Mouse (Mus musculus): ENCODE results near the gene Leng8.

The Leng8 gene

GRCm38 (mm10) chr7:4127894-4128293 is 8.9 kb upstream of the Leng8 start:
- DNase-seq = no peak

- DNase-seq = no peak
Measured at GRCm38 (mm10) chr7:4128860-4129259, 8.0 kb upstream of the Leng8 start.

- DNase-seq = peak; percentile 83
Measured at GRCm38 (mm10) chr7:4130686-4131452, 6.0 kb upstream of the Leng8 start.

DNA sequence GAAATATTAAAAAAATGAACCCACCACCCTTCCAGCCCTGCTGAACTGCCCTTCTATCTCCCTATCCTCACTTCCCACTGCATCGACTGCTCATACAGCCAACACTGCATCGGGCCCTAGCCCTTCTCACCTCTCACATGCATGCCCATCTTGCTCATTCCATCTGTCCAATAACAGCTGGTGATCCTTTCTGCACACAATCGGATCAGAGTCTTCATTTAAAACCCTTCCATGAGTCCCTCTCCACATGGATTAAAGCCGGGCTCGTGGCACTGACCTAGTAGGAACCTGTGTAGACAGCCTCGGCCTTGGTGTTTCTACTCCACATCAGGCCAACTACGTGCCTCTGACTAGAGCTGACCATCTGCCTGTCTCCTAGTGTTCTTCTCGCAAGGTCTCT is 4.9 kb upstream of the Leng8 start:
- DNase-seq = no peak

GRCm38 (mm10) chr7:4132581-4132980 is 4.3 kb upstream of the Leng8 start:
- DNase-seq = no peak

DNA sequence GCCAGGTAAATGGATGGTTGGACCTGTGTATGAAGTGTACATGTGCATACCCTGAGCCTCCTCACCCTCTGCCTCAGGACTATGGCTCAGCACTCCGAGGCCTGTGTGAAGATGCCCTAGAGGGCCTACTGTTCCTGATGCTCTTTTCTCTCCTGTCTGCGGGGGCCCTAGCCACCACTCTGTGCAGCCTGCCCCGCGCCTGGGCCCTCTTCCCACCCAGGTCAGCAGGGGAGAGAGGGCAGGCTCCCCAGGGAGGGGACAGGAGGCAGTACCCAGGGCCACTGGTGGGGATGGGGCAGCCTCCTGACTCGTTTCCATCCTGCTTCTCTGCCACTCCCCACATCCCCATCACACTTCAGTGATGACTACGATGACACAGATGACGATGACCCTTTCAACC is 3.8 kb upstream of the Leng8 start:
- no peak for DNase-seq

DNA sequence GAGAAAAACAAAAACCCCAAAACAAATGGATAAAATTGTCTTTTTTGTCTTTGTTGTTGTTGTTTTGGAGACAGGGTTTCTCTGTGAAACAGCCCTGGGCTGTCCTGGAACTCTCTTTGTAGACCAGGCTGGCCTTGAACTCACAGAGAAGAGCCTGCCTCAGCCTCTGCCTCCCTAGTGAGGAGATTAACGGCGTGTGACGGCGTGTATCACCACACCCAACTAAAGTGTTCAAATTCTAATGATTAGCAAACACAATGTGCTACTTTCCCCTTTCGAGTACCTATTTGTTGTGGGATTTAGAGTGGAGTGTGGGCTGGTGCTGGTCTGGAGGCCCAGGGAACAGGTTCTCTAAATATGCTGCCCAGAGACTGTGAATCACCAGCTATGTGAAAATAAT is 1.9 kb upstream of the Leng8 start:
- DNase-seq = no peak

DNA sequence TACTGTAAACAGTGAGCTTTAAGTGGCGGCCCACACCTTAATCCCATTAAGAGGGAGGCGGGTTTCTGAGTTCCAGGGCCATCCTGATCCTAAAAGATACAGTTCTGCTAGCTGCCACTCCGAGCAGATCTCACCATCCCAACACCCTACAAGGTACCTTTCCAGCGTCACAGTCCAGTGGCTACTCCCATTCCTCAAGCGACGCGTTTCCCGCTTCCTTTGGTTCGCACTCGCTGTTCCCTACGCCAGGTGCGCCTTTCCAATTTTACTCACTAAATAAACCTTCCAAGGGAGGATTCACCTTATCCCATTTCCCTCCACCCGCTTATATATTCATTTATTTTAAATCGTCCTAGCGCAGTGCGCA is 452 bp upstream of the Leng8 start:
- no peak for DNase-seq

- DNase-seq = no peak
Measured at GRCm38 (mm10) chr7:4137746-4138145, 907 bp downstream of the Leng8 start.

- DNase-seq = no peak
Measured at GRCm38 (mm10) chr7:4138181-4138580, 1.3 kb downstream of the Leng8 start.

- DNase-seq = no peak
Measured at GRCm38 (mm10) chr7:4138671-4139070, 1.8 kb downstream of the Leng8 start.

DNA sequence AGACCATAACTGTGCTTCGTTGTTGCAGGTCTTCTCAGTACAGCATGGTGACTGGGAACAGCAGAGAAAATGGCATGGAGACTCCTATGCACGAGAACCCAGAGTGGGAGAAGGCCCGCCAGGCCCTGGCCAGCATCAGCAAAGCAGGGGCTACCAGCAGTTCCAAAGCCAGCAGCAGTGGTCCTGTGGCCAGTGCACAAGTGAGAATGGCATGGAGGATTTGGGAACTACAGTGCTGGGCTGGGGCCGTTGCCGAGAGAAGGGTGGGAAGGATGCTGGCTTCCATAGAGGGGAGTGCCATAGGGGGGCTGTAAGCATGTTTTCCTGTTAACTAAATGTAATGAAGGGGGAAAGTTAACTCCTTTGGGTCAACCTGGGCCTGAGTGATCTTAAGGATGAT is 2.6 kb downstream of the Leng8 start:
- DNase-seq = no peak

DNA sequence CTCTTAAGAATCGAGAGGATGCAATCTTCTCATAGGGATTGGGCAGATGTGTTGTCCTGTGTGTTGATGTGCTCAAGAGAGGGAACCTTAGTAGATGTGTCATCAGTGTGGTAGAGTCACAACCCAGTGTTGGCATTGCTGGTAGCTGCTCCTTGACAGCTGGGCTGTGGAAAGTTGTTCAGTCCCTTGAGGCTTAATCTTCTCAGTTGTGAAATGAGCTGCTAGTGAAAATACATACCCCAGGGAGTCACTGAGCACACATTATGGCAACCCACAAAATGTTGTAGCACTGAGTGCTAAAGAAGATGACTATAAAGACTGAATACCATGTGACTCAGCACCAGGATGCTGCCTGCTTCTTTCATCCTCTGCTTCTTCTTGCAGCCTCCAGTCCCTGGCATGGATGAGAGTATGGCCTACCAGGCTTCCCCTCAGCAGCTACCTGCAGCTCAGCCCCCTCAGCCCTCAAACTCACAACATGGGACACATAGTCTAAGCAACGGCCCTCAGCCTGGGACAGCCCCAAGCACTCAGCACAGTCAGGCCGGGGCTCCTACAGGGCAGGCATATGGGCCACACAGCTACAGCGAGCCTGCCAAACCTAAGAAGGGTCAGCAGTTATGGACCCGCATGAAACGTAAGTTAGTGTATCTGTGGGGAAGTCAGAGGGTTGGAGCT is 4.9 kb downstream of the Leng8 start:
- no peak for DNase-seq

DNA sequence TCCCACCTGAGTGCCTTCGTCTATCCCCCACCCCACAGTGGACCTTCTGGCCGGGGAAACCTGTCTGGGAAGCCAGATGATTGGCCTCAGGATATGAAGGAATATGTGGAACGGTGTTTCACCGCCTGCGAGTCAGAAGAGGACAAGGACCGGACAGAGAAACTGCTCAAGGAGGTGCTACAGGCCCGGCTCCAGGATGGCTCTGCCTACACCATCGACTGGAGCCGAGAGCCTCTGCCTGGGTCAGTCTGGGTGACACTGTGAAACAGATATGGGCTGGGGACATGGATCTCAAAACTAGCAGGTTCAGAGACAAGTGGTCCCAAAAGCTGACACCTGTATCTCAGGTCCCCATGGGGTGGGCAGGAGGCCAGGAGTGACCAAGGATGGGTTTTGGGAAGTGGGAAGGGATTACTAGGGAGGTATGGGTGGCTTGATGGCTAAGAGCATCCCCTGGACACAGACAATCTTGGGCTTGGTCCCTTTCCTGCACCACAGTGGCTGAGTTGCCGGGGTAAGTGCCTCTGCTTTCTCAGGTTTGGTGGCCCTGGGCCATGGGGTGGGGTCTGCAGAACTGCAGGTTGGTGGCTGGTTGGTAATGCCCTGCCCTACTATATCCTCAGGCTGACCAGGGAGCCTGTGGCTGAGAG is 6.1 kb downstream of the Leng8 start:
- no peak for DNase-seq

GRCm38 (mm10) chr7:4143506-4143905 is 6.7 kb downstream of the Leng8 start:
- no peak for DNase-seq

DNA sequence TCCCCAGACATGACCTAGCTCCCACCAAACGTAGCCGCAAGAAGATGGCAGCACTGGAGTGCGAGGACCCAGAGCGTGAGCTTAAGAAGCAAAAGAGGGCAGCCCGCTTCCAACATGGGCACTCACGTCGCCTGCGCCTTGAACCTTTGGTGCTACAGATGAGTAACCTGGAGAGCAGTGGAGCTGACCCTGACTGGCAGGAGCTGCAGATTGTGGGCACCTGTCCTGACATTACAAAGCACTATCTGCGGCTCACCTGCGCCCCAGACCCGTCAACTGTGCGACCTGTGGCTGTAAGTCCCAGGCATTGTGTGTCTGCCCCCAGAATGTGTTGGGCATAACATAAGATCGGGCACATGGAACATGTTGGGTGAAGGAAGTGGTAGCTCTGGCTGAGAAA is 7.2 kb downstream of the Leng8 start:
- DNase-seq = no peak

DNA sequence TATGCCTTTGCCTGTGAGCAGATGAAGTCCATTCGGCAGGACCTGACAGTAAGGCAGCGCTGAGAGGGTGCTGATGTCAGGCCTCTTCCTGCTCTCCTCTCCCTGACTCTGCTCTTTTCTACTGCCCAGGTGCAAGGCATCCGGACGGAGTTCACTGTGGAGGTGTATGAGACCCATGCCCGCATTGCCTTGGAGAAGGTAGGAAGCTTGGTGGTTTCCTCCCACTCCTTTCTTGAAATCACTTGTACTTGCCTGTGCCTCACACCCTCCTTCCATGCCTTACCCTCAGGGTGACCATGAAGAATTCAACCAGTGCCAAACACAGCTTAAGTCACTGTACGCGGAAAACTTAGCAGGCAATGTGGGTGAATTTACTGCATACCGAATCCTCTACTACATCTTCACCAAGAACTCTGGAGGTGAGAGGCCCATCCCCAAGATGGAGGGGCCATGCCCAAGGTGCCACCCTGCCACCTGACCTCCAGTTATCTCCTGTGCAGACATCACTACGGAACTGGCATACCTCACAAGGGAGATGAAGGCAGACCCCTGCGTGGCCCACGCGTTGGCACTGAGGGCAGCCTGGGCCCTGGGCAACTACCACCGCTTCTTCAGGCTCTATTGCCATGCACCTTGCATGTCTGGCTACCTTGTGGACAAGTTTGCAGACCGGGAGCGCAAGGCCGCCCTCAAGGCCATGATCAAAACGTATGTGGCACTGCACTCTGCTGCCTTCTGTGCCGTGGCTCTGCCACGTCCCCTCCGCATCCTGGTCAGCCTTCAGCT is 8.1 kb downstream of the Leng8 start:
- no peak for DNase-seq

DNA sequence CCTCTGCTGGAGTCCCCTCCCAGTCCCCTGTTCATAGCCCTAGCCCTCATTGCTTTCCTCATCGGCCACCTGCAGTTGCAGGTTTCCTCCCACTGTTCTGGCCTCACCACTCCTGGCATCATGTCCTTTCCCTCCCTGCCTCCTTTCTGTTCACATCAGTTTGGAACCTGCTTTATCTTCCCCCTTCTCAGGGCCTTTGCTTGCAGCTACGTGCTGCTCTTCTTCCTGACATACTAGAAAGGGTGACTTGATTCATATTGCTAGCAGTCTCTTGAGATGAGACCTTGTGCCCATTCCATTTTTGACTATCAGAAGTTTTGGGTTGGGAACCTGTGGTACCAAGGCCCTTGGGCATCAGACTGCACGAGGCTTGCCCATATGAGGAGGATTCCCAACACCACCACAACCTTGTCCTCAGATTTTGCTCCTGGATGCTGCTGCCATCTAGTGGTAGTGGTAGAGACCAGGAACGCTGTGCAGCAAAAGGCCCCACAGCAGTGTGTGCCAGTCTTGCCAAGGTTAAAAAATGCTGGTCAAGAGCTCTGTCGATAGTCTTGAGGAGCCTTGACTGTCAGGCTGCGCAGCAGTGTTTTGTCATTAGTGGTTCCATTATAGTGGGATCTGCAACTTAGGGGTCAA is 8.8 kb downstream of the Leng8 start:
- DNase-seq = peak; percentile 75

DNA sequence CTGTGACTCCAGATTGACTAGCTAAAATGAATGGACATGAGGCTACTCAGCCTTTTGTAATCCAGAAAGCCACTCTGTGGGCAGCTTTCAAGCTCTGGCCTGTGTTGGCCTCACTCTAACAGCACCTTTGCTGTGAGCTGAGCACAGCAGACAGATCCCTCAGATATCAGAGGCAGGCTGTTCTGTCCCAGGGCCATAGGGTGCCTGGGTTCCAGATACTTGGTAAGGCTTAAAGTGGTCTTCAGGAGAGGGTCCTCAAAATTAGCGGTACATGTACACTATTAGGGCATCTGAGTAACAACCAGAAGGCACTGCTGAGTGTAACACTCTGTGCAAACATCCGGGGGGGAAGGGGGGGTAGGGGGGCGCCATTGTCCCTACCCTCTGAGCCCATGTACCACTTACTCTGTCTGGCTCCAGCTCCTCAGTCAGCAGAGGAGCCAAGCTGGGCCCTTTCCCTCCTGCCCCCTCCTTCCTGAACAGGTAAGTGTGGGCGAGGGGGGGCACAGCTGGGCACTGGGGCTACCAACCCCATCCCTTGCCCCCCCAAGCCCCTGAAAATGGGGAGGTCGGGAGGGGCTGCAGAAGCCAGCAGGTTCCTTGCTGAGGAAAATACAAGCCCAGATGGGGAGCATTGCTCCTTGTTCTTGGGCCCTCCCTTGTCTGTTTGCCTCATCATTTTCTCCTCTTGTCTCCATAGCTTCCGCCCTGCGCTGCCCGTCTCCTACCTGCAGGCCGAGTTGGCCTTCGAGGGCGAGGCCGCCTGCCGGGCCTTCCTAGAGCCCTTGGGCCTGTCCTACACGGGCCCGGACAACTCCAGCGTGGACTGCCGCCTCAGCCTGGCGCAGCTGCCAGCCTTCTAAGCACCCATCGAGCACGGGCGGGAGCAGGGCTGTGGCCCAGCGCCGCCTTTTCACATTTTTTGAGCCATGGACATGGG is 9.7 kb downstream of the Leng8 start:
- DNase-seq = no peak

DNA sequence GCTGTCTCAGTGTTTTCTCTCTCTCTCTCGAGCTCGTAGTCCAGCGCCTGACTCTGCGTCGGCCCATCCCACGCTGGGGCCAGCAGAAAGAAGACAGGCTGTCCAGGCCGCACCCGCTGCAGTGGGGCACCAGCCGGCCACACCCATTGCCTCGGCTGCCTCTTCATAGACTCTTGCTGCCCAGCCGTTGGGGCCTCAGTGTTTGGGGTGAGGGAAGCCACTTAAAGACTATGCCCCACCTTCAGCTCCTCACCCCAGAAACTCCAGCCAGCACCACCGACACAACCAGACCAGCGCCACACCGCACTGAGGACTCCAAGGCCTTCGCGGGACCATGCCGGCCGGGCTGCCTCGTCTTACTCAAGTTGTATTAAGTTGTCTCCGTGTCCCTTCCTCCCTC is 10.5 kb downstream of the Leng8 start:
- no peak for DNase-seq

- DNase-seq = no peak
Measured at GRCm38 (mm10) chr7:4147836-4148235, 11.0 kb downstream of the Leng8 start.
